Comparison of ENCODE assay signal across 24 mouse cellular contexts in genomic region chr1:113096086-113096485, GRCm38 (mm10).
DNase-seq lines count a peak whose midpoint lies in the region; ATAC-seq lines count a peak whose summit lies in the region.
"Had no signal": no experiment of that assay in that cellular context is flagged by ENCODE, and none has a peak within 500 bp of the region (broad histone marks: within the 10 kb centered on the region; RNA-seq: fewer than 3 reads in every experiment).

No protein-coding gene starts in this region.

- no peak overlapping the region for H3K9ac ChIP-seq in kidney, embryonic 16.5 days (replicated peaks; ENCODE audit: low read length)
- H3K9ac ChIP-seq in kidney, embryonic 14.5 days (ENCODE audit: low read depth, low read length) = no peak overlapping the region
- H3K9ac ChIP-seq: embryonic facial prominence, embryonic 12.5 days; forebrain, embryonic 13.5 days; forebrain, embryonic 15.5 days; forebrain, postnatal 0 days had no signal

- H3K4me2 ChIP-seq in kidney, embryonic 16.5 days (replicated peaks; ENCODE audit: low read depth, low read length) = no peak overlapping the region
- H3K4me2 ChIP-seq in kidney, embryonic 14.5 days (replicated peaks; ENCODE audit: low read depth, low read length) = no peak overlapping the region
- H3K4me2 ChIP-seq: embryonic facial prominence, embryonic 12.5 days; forebrain, embryonic 13.5 days; forebrain, embryonic 15.5 days had no signal

- peak; percentile 2 for DNase-seq in kidney, adult 18-20 months
- peak; percentile 4 to 32 for DNase-seq in kidney, adult 8-10 months
- DNase-seq in kidney, postnatal 14 days = peak; percentile 0
- DNase-seq in kidney, adult 11 months = no peak
- DNase-seq: adrenal gland, adult 8-10 months; adrenal gland, postnatal 14 days; B cell, adult 2 months; cerebellum, adult 11-12 months; cerebellum, adult 2 months; cerebellum, adult 9-10 months; cerebellum, postnatal 10 days; cerebellum, postnatal 25 days; forebrain, postnatal 0 days had no signal

- ATAC-seq in kidney, embryonic 16.5 days (ENCODE audit: low FRiP score, low TSS enrichment) = no peak
- ATAC-seq in kidney, embryonic 14.5 days (ENCODE audit: low FRiP score, low TSS enrichment) = no peak
- ATAC-seq: activated CD4-positive, CD25-positive, alpha-beta regulatory T cell, adult 4 months; CD4-positive, CD25-positive, alpha-beta regulatory T cell, adult 4 months; forebrain, embryonic 13.5 days; forebrain, embryonic 15.5 days; forebrain, postnatal 0 days; Patski had no signal

- no peak overlapping the region for H3K4me3 ChIP-seq in kidney, embryonic 16.5 days (ENCODE audit: low read length)
- H3K4me3 ChIP-seq in kidney, embryonic 14.5 days (ENCODE audit: low read length) = no peak overlapping the region
- H3K4me3 ChIP-seq: embryonic facial prominence, embryonic 10.5 days; embryonic facial prominence, embryonic 12.5 days; forebrain, embryonic 13.5 days; forebrain, embryonic 15.5 days had no signal

- H3K4me1 ChIP-seq in kidney, embryonic 16.5 days (ENCODE audit: insufficient read depth, low read length) = no peaks in the 10 kb centered on the region
- no peaks in the 10 kb centered on the region for H3K4me1 ChIP-seq in kidney, embryonic 14.5 days (ENCODE audit: control insufficient read depth, insufficient read depth, low read length)
- H3K4me1 ChIP-seq: embryonic facial prominence, embryonic 10.5 days; embryonic facial prominence, embryonic 12.5 days; forebrain, embryonic 13.5 days; forebrain, embryonic 15.5 days had no signal

- H3K27me3 ChIP-seq in kidney, embryonic 16.5 days (ENCODE audit: insufficient read depth, low read length) = no peaks in the 10 kb centered on the region
- H3K27me3 ChIP-seq in kidney, embryonic 14.5 days (ENCODE audit: control insufficient read depth, insufficient read depth, low read length) = no peaks in the 10 kb centered on the region
- H3K27me3 ChIP-seq: CH12.LX; embryonic facial prominence, embryonic 12.5 days; forebrain, embryonic 13.5 days; forebrain, embryonic 15.5 days; Patski had no signal

- no peak overlapping the region for H3K27ac ChIP-seq in kidney, embryonic 16.5 days (ENCODE audit: low read length)
- H3K27ac ChIP-seq in kidney, embryonic 14.5 days (ENCODE audit: low read depth, low read length) = no peak overlapping the region
- H3K27ac ChIP-seq: embryonic facial prominence, embryonic 10.5 days; embryonic facial prominence, embryonic 12.5 days; forebrain, embryonic 13.5 days; forebrain, embryonic 15.5 days had no signal

- no peaks in the 10 kb centered on the region for H3K9me3 ChIP-seq in kidney, embryonic 16.5 days (ENCODE audit: low read length)
- no peaks in the 10 kb centered on the region for H3K9me3 ChIP-seq in kidney, embryonic 14.5 days (ENCODE audit: control insufficient read depth, low read length)
- H3K9me3 ChIP-seq: embryonic facial prominence, embryonic 10.5 days; embryonic facial prominence, embryonic 12.5 days; forebrain, embryonic 13.5 days; forebrain, embryonic 15.5 days had no signal

- H3K36me3 ChIP-seq in kidney, embryonic 16.5 days (ENCODE audit: insufficient read depth, low read length) = no peaks in the 10 kb centered on the region
- no peaks in the 10 kb centered on the region for H3K36me3 ChIP-seq in kidney, embryonic 14.5 days (ENCODE audit: control insufficient read depth, insufficient read depth, low read length)
- H3K36me3 ChIP-seq: embryonic facial prominence, embryonic 10.5 days; embryonic facial prominence, embryonic 12.5 days; forebrain, embryonic 15.5 days; G1E had no signal
